Mouse (Mus musculus) testis, adult 2 months (tissue): ENCODE data around the gene Mat1a.

Source experiments
- CTCF ChIP-seq: fragments of 200-500 bp; IDR thresholded peaks from 2 replicates; pipeline ENCODE4 v1.5.1; 2012; ENCODE audit warnings: low read depth, mild to moderate bottlenecking, inconsistent platforms, low read length, moderate library complexity; ENCODE audit not compliant: control insufficient read depth, insufficient read depth, insufficient replicate concordance
- POLR2A ChIP-seq: fragments of 200-500 bp; IDR thresholded peaks from 2 replicates; pipeline ENCODE4 v1.6.1; 2012; ENCODE audit warnings: low read depth, mild to moderate bottlenecking, inconsistent platforms, low read length, moderate library complexity; ENCODE audit not compliant: control insufficient read depth

DNA sequence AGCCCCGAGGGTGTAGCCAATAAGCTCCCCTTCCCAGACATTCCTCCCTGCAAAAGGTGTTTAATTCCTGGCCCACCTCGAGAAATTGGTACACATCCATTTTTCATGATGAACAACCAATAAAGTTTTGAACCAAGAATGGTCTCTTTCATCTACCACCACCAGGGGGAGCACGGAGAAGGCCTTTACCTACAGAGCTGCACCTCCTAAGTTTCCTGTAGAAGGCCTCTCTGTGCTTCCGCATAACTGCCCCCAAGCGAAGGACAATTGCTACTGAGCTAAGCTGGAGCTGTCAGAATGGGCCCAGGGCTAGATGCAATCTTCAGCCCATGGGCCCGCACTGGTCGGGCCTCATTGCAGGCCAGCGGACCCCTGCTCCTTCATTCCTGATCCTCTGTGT, 14.1 kb upstream of the Mat1a start:
- no peak for TF ChIP-seq POLR2A
- no peak for TF ChIP-seq CTCF
